Mouse (Mus musculus): ENCODE measurements around the gene Erbb2. TPM values are rescaled to one million over a fixed set of nuclear protein-coding genes. Genes with fewer than 3 reads are reported as not detected.

Gene Erbb2
- total RNA-seq, 1 experiment, result 13.2 TPM

DNA sequence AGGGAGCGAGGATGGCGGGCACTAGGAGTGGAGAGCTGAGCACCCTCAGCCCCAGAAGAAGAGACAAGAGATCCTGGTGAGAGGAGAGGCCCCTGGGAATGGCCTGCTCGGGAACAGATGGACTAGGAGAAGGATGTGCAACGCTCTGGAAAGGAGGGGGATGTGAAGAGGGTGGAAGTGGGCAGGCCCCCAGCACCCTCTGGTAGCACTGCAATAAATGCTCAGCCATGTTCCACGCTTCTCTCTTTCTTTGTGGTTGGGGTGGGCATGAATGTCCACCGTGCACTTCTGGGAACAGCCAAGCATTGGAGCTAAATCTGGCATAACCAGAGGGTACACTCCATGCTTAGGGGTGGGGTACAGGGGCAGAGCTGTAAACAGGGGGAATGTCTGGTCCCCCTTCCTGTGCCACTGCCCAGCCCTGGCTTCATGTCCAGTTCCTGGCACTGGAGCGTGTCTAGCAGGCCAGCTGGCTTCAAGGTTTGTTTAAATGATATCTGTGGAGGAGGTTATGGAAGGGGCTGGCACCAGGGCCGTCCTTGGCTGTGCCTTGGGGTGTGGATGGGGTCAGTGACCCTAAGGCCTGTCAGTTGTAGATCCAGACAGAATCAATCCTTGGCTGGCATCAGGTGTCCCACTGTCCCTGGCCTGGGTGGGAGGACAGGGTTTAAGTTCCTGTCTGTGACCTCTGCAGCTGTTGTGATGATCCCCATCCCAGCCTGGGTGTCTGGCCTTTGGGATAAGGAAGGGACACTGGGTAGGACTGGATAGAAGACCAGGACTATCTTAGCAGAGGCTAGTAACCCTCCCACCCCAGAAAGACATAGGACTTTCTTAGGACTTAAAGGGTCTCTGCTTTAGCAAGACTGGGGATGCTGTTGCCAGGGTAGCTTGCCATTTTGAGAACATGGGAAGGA lies 27.3 kb upstream of the Erbb2 start:
- in situ Hi-C loops (cut with MboI; ENCODE audit: low sequenced_read_pairs in 2 of 2, unreplicated experiment in 2 of 2), result no loop called here
- DNase-seq (ENCODE audit: low read depth, low spot score), result no peak
- peaks cover under 1% of the 10 kb centered on the region; the same call in 1 of the 2 replicates for H3K36me3 ChIP-seq (ENCODE audit: control insufficient read depth, insufficient read depth, low read length, poor library complexity, severe bottlenecking)
- H3K4me1 ChIP-seq (ENCODE audit: control insufficient read depth in 2 of 2, insufficient read depth in 2 of 2, low read length in 2 of 2, poor library complexity in 1 of 2), result peaks cover 0 to 13% of the 10 kb centered on the region in 2 experiments; a peak in 1 of 4 replicates
- H3K9ac ChIP-seq (ENCODE audit: insufficient read depth, low read depth, low read length, poor library complexity, severe bottlenecking), result no peak overlapping the region
- H3K9me3 ChIP-seq (ENCODE audit: control insufficient read depth, insufficient read depth, low read depth, low read length), result no peaks in the 10 kb centered on the region
- no peak overlapping the region for H3K27ac ChIP-seq (ENCODE audit: insufficient read depth, low read depth, low read length, poor library complexity, severe bottlenecking)
- peak overlapping the region in 1 of 2 experiments; percentile 35; a peak in 1 of 4 replicates for H3K4me3 ChIP-seq (ENCODE audit: insufficient read depth in 1 of 2, low read depth in 1 of 2, low read length in 2 of 2, poor library complexity in 1 of 2, severe bottlenecking in 1 of 2)
- TF ChIP-seq ZNF384 (IDR thresholded peaks at IDR 0.05; ENCODE audit: low read depth, low read length) (no peak), ZC3H11A (IDR thresholded peaks at IDR 0.05; ENCODE audit: borderline replicate concordance, low read depth, low read length) (no peak), HCFC1 (IDR thresholded peaks at IDR 0.05; ENCODE audit: borderline replicate concordance, insufficient read depth, low read length) (no peak), CHD2 (IDR thresholded peaks at IDR 0.05; ENCODE audit: low read depth, low read length) (no peak), MAFK (IDR thresholded peaks at IDR 0.05; ENCODE audit: insufficient read depth, low read depth, low read length) (no peak)

DNA sequence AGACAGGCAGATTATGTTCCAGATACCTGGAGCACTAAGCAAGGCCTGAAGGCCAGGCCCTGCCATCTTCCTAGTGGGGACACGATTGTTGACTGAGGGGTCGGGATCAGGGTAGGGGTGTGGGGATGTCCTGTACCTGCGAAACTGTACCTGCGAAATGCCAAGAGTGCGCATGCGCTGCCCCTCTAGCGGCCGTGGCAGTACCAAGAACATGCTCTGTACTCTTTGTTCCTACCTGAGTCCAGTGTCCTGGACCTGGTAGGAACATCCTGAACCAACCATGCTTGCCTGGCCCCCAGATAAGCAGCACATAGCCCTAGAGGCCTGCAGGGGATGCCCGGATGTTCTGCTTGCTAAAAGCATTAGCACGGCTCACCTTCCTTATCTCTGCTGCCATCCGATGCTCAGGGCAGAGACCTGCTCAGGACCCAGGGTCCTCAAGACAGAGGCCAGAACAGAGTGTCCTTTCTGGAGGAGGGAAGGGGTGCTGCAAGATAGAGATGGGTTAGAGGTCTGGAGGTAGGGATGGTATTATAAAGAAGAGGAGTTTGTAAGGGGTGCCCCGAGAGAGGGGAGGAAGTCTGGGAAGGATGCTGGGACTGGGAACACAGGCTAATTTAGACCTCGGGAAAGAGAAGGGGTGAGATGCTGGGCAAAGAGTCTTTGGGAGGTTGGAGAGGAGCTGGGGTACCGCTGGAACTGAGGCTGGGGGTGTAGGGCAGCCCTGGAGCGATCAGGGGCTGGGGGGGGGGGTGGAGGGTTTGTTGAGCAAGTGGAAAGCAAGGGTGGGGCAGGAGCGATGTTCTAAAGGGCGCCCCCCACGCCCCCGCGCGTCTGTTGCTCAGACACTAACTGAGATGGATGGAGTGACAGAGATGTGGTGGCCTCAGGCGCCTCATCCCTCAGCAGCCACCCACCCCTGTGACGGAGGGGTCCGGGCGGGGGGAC lies 26.4 kb upstream of the Erbb2 start, which contains the start of gene Pnmt:
TSS of gene Pnmt (plus strand) at position 813 of the 948 bp plus-strand sequence.
- TF ChIP-seq ZNF384 (IDR thresholded peaks at IDR 0.05; ENCODE audit: low read depth, low read length), result no peak
- no peak for TF ChIP-seq CHD2 (IDR thresholded peaks at IDR 0.05; ENCODE audit: low read depth, low read length)
- TF ChIP-seq ZC3H11A (IDR thresholded peaks at IDR 0.05; ENCODE audit: borderline replicate concordance, low read depth, low read length), result no peak
- no peak for TF ChIP-seq HCFC1 (IDR thresholded peaks at IDR 0.05; ENCODE audit: borderline replicate concordance, insufficient read depth, low read length)
- no peak for TF ChIP-seq MAFK (IDR thresholded peaks at IDR 0.05; ENCODE audit: insufficient read depth, low read depth, low read length)
- Histone ChIP-seq H3K4me3 (ENCODE audit: insufficient read depth in 1 of 2, low read depth in 1 of 2, low read length in 2 of 2, poor library complexity in 1 of 2, severe bottlenecking in 1 of 2) (peak within 1 kb of the TSS in 1 of 2 experiments; percentile 33; a peak in 1 of 4 replicates), H3K27ac (ENCODE audit: insufficient read depth, low read depth, low read length, poor library complexity, severe bottlenecking) (no peak within 1 kb of the TSS), H3K4me1 (ENCODE audit: control insufficient read depth in 2 of 2, insufficient read depth in 2 of 2, low read length in 2 of 2, poor library complexity in 1 of 2) (peaks cover 0 to 15% of the 10 kb centered on the region in 2 experiments; a peak in 1 of 4 replicates), H3K9ac (ENCODE audit: insufficient read depth, low read depth, low read length, poor library complexity, severe bottlenecking) (0 out of 2 replicates have a peak within 1 kb of the TSS, but pooled peaks have one; percentile 13), H3K36me3 (ENCODE audit: control insufficient read depth, insufficient read depth, low read length, poor library complexity, severe bottlenecking) (no peaks in the 10 kb centered on the region), H3K9me3 (ENCODE audit: control insufficient read depth, insufficient read depth, low read depth, low read length) (no peaks in the 10 kb centered on the region)
- no peak for DNase-seq (ENCODE audit: low read depth, low spot score)
- in situ Hi-C loops (cut with MboI; ENCODE audit: low sequenced_read_pairs in 2 of 2, unreplicated experiment in 2 of 2), result no loop called here

DNA sequence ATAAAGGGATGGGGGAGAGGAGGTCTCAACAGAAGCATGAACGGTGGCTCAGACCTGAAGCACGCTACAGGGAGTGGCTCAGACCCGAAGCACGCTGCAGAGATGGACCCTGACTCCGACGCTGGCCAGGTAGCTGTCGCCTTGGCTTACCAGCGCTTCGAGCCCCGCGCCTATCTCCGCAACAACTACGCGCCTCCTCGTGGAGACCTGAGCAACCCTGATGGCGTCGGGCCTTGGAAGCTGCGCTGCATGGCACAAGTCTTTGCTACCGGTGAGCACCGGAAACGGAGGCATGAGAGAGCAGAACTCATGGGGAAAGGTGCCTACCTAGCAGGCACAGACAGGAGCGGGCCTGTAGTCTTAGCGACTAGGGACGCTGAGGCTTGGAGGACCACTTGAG lies 25.7 kb upstream of the Erbb2 start:
- peak overlapping the region in 1 of 2 experiments; percentile 33; a peak in 1 of 4 replicates for H3K4me3 ChIP-seq (ENCODE audit: insufficient read depth in 1 of 2, low read depth in 1 of 2, low read length in 2 of 2, poor library complexity in 1 of 2, severe bottlenecking in 1 of 2)
- H3K9ac ChIP-seq (ENCODE audit: insufficient read depth, low read depth, low read length, poor library complexity, severe bottlenecking), result 0 out of 2 replicates have a peak overlapping the region, but pooled peaks have one; percentile 13
- no peak for TF ChIP-seq ZC3H11A (IDR thresholded peaks at IDR 0.05; ENCODE audit: borderline replicate concordance, low read depth, low read length)
- TF ChIP-seq HCFC1 (IDR thresholded peaks at IDR 0.05; ENCODE audit: borderline replicate concordance, insufficient read depth, low read length), result no peak
- TF ChIP-seq MAFK (IDR thresholded peaks at IDR 0.05; ENCODE audit: insufficient read depth, low read depth, low read length), result no peak
- TF ChIP-seq CHD2 (IDR thresholded peaks at IDR 0.05; ENCODE audit: low read depth, low read length), result no peak
- no peak for TF ChIP-seq ZNF384 (IDR thresholded peaks at IDR 0.05; ENCODE audit: low read depth, low read length)
- H3K4me1 ChIP-seq (ENCODE audit: control insufficient read depth in 2 of 2, insufficient read depth in 2 of 2, low read length in 2 of 2, poor library complexity in 1 of 2), result peaks cover 0 to 19% of the 10 kb centered on the region in 2 experiments; a peak in 1 of 4 replicates
- no peaks in the 10 kb centered on the region for H3K9me3 ChIP-seq (ENCODE audit: control insufficient read depth, insufficient read depth, low read depth, low read length)
- in situ Hi-C loops (cut with MboI; ENCODE audit: low sequenced_read_pairs in 2 of 2, unreplicated experiment in 2 of 2), result no loop called here
- DNase-seq (ENCODE audit: low read depth, low spot score), result no peak
- H3K27ac ChIP-seq (ENCODE audit: insufficient read depth, low read depth, low read length, poor library complexity, severe bottlenecking), result no peak overlapping the region
- H3K36me3 ChIP-seq (ENCODE audit: control insufficient read depth, insufficient read depth, low read length, poor library complexity, severe bottlenecking), result no peaks in the 10 kb centered on the region

DNA sequence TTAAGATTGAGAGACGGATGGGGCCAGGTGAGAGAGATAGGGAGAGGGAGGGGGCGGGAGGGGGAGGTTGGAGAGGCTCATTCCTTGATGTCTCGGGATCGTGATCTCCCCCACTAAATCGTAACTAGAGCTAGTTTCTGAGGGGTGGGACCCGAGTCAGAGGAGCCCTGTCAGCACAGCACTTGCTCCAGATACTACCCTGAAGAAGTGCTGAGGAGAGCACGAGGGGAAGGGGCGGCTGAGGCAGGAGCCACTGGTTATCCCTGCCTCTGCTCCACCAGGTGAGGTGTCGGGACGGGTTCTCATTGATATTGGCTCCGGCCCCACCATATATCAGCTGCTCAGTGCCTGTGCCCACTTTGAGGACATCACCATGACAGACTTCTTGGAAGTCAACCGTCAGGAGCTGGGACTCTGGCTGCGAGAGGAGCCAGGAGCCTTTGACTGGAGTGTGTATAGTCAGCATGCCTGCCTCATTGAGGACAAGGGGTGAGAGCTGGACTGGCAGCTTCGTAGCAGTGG lies 25.2 kb upstream of the Erbb2 start:
- Histone ChIP-seq H3K4me3 (ENCODE audit: insufficient read depth in 1 of 2, low read depth in 1 of 2, low read length in 2 of 2, poor library complexity in 1 of 2, severe bottlenecking in 1 of 2) (no peak overlapping the region), H3K9me3 (ENCODE audit: control insufficient read depth, insufficient read depth, low read depth, low read length) (no peaks in the 10 kb centered on the region), H3K9ac (ENCODE audit: insufficient read depth, low read depth, low read length, poor library complexity, severe bottlenecking) (no peak overlapping the region), H3K36me3 (ENCODE audit: control insufficient read depth, insufficient read depth, low read length, poor library complexity, severe bottlenecking) (no peaks in the 10 kb centered on the region), H3K27ac (ENCODE audit: insufficient read depth, low read depth, low read length, poor library complexity, severe bottlenecking) (no peak overlapping the region), H3K4me1 (ENCODE audit: control insufficient read depth in 2 of 2, insufficient read depth in 2 of 2, low read length in 2 of 2, poor library complexity in 1 of 2) (peaks cover 0 to 24% of the 10 kb centered on the region in 2 experiments; a peak in 1 of 4 replicates)
- no peak for TF ChIP-seq CHD2 (IDR thresholded peaks at IDR 0.05; ENCODE audit: low read depth, low read length)
- no peak for TF ChIP-seq HCFC1 (IDR thresholded peaks at IDR 0.05; ENCODE audit: borderline replicate concordance, insufficient read depth, low read length)
- TF ChIP-seq MAFK (IDR thresholded peaks at IDR 0.05; ENCODE audit: insufficient read depth, low read depth, low read length), result no peak
- TF ChIP-seq ZC3H11A (IDR thresholded peaks at IDR 0.05; ENCODE audit: borderline replicate concordance, low read depth, low read length), result no peak
- TF ChIP-seq ZNF384 (IDR thresholded peaks at IDR 0.05; ENCODE audit: low read depth, low read length), result no peak
- DNase-seq (ENCODE audit: low read depth, low spot score), result no peak
- in situ Hi-C loops (cut with MboI; ENCODE audit: low sequenced_read_pairs in 2 of 2, unreplicated experiment in 2 of 2), result no loop called here
